ENCODE assay signal across 24 mouse cellular contexts in the genomic region with DNA sequence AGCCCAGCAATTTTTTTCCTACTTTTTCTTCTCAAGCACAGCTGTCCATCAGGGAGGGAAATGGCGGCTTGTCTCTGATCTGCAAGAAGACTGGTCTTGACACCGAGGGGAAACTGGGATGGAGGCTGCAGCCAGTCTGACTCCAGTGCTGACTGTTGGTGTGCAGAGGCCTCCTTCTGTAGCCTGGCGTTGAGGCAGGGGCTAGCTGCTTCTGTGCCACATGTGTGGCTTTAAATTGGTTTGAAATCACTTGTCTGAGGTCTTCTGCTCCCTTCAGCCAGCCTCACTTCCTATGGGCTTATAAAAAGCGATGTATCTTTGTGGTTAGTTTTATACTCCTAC.
DNase-seq lines count a peak whose midpoint lies in the region; ATAC-seq lines count a peak whose summit lies in the region.
"Had no signal": no experiment of that assay in that cellular context is flagged by ENCODE, and none has a peak within 500 bp of the region (broad histone marks: within the 10 kb centered on the region; RNA-seq: fewer than 3 reads in every experiment).

No protein-coding gene starts in this region.

- H3K4me3 ChIP-seq in intestine, embryonic 15.5 days (replicated peaks): no peak overlapping the region
- no peak overlapping the region for H3K4me3 ChIP-seq in intestine, embryonic 16.5 days (ENCODE audit: low read length)
- no peak overlapping the region for H3K4me3 ChIP-seq in forebrain, embryonic 14.5 days (ENCODE audit: low read depth, low read length)
- no peak overlapping the region for H3K4me3 ChIP-seq in forebrain, embryonic 16.5 days (replicated peaks; ENCODE audit: low read length)
- no peak overlapping the region for H3K4me3 ChIP-seq in midbrain, embryonic 14.5 days (replicated peaks; ENCODE audit: low read depth, low read length)
- H3K4me3 ChIP-seq: heart, adult 2 months; heart, embryonic 13.5 days; limb, embryonic 10.5 days; liver, embryonic 15.5 days; lung, embryonic 15.5 days; myocyte had no signal

- no peak overlapping the region for H3K9ac ChIP-seq in intestine, embryonic 15.5 days
- H3K9ac ChIP-seq in intestine, embryonic 16.5 days (ENCODE audit: low read depth, low read length): no peak overlapping the region
- H3K9ac ChIP-seq in forebrain, embryonic 14.5 days (ENCODE audit: low read length): no peak overlapping the region
- no peak overlapping the region for H3K9ac ChIP-seq in forebrain, embryonic 16.5 days (replicated peaks; ENCODE audit: low read depth, low read length)
- no peak overlapping the region for H3K9ac ChIP-seq in midbrain, embryonic 14.5 days (replicated peaks; ENCODE audit: low read length)
- H3K9ac ChIP-seq: heart, embryonic 13.5 days; liver, embryonic 15.5 days; lung, embryonic 15.5 days had no signal

- H3K4me2 ChIP-seq in intestine, embryonic 15.5 days (replicated peaks): no peak overlapping the region
- no peak overlapping the region for H3K4me2 ChIP-seq in intestine, embryonic 16.5 days (ENCODE audit: low read depth, low read length)
- H3K4me2 ChIP-seq in forebrain, embryonic 14.5 days (ENCODE audit: low read length): no peak overlapping the region
- no peak overlapping the region for H3K4me2 ChIP-seq in forebrain, embryonic 16.5 days (ENCODE audit: low read length)
- H3K4me2 ChIP-seq in midbrain, embryonic 14.5 days (ENCODE audit: low read length): no peak overlapping the region
- H3K4me2 ChIP-seq: heart, embryonic 13.5 days; liver, embryonic 15.5 days; lung, embryonic 15.5 days had no signal

- ATAC-seq in intestine, embryonic 15.5 days: peak; percentile 28; the same call in 1 of the 2 replicates
- no peak; the same call in 1 of the 2 replicates for ATAC-seq in intestine, embryonic 16.5 days
- ATAC-seq in forebrain, embryonic 14.5 days: no peak
- ATAC-seq in forebrain, embryonic 16.5 days: no peak
- 0 out of 2 replicates have a peak, but pooled peaks have one; percentile 6 for ATAC-seq in midbrain, embryonic 14.5 days (ENCODE audit: low FRiP score, low TSS enrichment)
- ATAC-seq: Patski had no signal

- H3K27me3 ChIP-seq in intestine, embryonic 15.5 days (replicated peaks): no peaks in the 10 kb centered on the region
- no peaks in the 10 kb centered on the region for H3K27me3 ChIP-seq in intestine, embryonic 16.5 days (replicated peaks; ENCODE audit: control insufficient read depth, insufficient read depth, low read length)
- H3K27me3 ChIP-seq in forebrain, embryonic 14.5 days (replicated peaks; ENCODE audit: control insufficient read depth, insufficient read depth, low read length): no peaks in the 10 kb centered on the region
- H3K27me3 ChIP-seq in forebrain, embryonic 16.5 days (replicated peaks; ENCODE audit: control insufficient read depth, insufficient read depth, low read length): no peaks in the 10 kb centered on the region
- H3K27me3 ChIP-seq in midbrain, embryonic 14.5 days (ENCODE audit: control insufficient read depth, insufficient read depth, low read length): no peaks in the 10 kb centered on the region
- H3K27me3 ChIP-seq: CH12.LX; heart, embryonic 13.5 days; liver, embryonic 15.5 days; lung, embryonic 15.5 days had no signal

- 80% methylated on average over 4 of the region's 4 CpGs for WGBS in intestine, embryonic 15.5 days
- WGBS in intestine, embryonic 16.5 days: 72% methylated on average over 4 of the region's 4 CpGs
- 68% methylated on average over 4 of the region's 4 CpGs for WGBS in forebrain, embryonic 14.5 days
- WGBS in forebrain, embryonic 16.5 days: 69% methylated on average over 4 of the region's 4 CpGs
- WGBS in midbrain, embryonic 14.5 days: 61% methylated on average over 4 of the region's 4 CpGs

- no peaks in the 10 kb centered on the region for H3K4me1 ChIP-seq in intestine, embryonic 15.5 days (replicated peaks)
- H3K4me1 ChIP-seq in intestine, embryonic 16.5 days (ENCODE audit: control insufficient read depth, insufficient read depth, low read length): no peaks in the 10 kb centered on the region
- H3K4me1 ChIP-seq in forebrain, embryonic 14.5 days (ENCODE audit: control insufficient read depth, insufficient read depth, low read length): no peaks in the 10 kb centered on the region
- H3K4me1 ChIP-seq in forebrain, embryonic 16.5 days (replicated peaks; ENCODE audit: control insufficient read depth, insufficient read depth, low read length): 0 out of 2 replicates have a peak, but pooled peaks cover 4% of the 10 kb centered on the region
- 0 out of 2 replicates have a peak, but pooled peaks cover 7% of the 10 kb centered on the region for H3K4me1 ChIP-seq in midbrain, embryonic 14.5 days (ENCODE audit: control insufficient read depth, insufficient read depth, low read length)
- H3K4me1 ChIP-seq: heart, embryonic 13.5 days; limb, embryonic 10.5 days; liver, embryonic 15.5 days; lung, embryonic 15.5 days had no signal

- no peaks in the 10 kb centered on the region for H3K36me3 ChIP-seq in intestine, embryonic 15.5 days
- H3K36me3 ChIP-seq in intestine, embryonic 16.5 days (ENCODE audit: control insufficient read depth, insufficient read depth, low read length): no peaks in the 10 kb centered on the region
- H3K36me3 ChIP-seq in forebrain, embryonic 14.5 days (ENCODE audit: control insufficient read depth, insufficient read depth, low read length): no peaks in the 10 kb centered on the region
- no peaks in the 10 kb centered on the region for H3K36me3 ChIP-seq in forebrain, embryonic 16.5 days (ENCODE audit: control insufficient read depth, insufficient read depth)
- H3K36me3 ChIP-seq in midbrain, embryonic 14.5 days (ENCODE audit: control insufficient read depth, insufficient read depth, low read length): no peaks in the 10 kb centered on the region
- H3K36me3 ChIP-seq: G1E; heart, embryonic 13.5 days; limb, embryonic 10.5 days; liver, embryonic 15.5 days; lung, embryonic 15.5 days had no signal

- no peak overlapping the region for H3K27ac ChIP-seq in intestine, embryonic 15.5 days
- no peak overlapping the region for H3K27ac ChIP-seq in intestine, embryonic 16.5 days (ENCODE audit: low read length)
- peak overlapping the region; percentile 66 for H3K27ac ChIP-seq in forebrain, embryonic 14.5 days (ENCODE audit: low read depth, low read length)
- peak overlapping the region; percentile 44; the same call in 1 of the 2 replicates for H3K27ac ChIP-seq in forebrain, embryonic 16.5 days (ENCODE audit: low read length)
- H3K27ac ChIP-seq in midbrain, embryonic 14.5 days (replicated peaks; ENCODE audit: low read depth, low read length): peak overlapping the region; percentile 84
- H3K27ac ChIP-seq: heart, adult 2 months; heart, embryonic 13.5 days; limb, embryonic 10.5 days; liver, embryonic 15.5 days; lung, embryonic 15.5 days had no signal

- no peaks in the 10 kb centered on the region for H3K9me3 ChIP-seq in intestine, embryonic 15.5 days
- H3K9me3 ChIP-seq in intestine, embryonic 16.5 days (ENCODE audit: control insufficient read depth, low read length): no peaks in the 10 kb centered on the region
- no peaks in the 10 kb centered on the region for H3K9me3 ChIP-seq in forebrain, embryonic 14.5 days (replicated peaks; ENCODE audit: control insufficient read depth, low read length)
- no peaks in the 10 kb centered on the region for H3K9me3 ChIP-seq in forebrain, embryonic 16.5 days (ENCODE audit: control insufficient read depth, low read length)
- H3K9me3 ChIP-seq in midbrain, embryonic 14.5 days (ENCODE audit: control insufficient read depth, low read length): no peaks in the 10 kb centered on the region
- H3K9me3 ChIP-seq: limb, embryonic 10.5 days; liver, embryonic 15.5 days; lung, embryonic 15.5 days had no signal

- no peak for DNase-seq in forebrain, embryonic 14.5 days (ENCODE audit: low spot score)
- DNase-seq in midbrain, embryonic 14.5 days: no peak
- DNase-seq in spleen, adult 18-20 months: no peak
- no peak for DNase-seq in spleen, postnatal 36 days (ENCODE audit: low spot score in 2 of 2)
- DNase-seq: adrenal gland, postnatal 36 days; B cell, adult 2 months; cerebellum, adult 11 months; gastrocnemius, postnatal 36 days; heart, adult 2 months; heart, postnatal 14 days; liver; thymus, adult 18-20 months; thymus, postnatal 36 days had no signal

Comparison
In these comparisons a context has a peak if more than half of its experiments do, and no peak if none do; other contexts are left out.
1. ATAC-seq: peak in intestine, embryonic 15.5 days (single experiment) and midbrain, embryonic 14.5 days (single experiment); none in intestine, embryonic 16.5 days (single experiment), forebrain, embryonic 14.5 days (single experiment) and forebrain, embryonic 16.5 days (single experiment).
2. H3K27ac ChIP-seq: peak in forebrain, embryonic 14.5 days (single experiment), forebrain, embryonic 16.5 days (single experiment) and midbrain, embryonic 14.5 days (single experiment); none in intestine, embryonic 15.5 days (single experiment) and intestine, embryonic 16.5 days (single experiment).